Mouse (Mus musculus): Measurements from ENCODE around the gene Sema3e.

Gene Sema3e

DNA sequence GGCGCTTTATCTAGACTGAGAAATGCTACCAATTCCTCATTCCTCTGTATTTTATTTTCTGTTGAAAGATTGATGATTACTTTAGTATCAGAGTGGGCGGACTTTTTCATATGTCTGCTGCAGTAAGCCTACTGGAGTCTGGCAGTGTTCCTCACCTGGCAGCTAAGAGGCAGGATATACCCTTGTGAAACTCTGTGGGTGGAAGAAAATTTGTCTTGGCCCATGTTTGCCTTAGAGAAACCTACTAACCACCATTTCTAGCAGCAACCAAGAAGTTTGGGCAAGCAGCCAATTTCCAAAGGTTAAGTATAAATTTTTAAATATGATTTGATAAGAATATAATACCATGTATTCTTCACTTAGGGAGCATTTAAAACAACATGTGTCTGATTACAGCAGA lies 63.0 kb downstream of the Sema3e start:
- DNase-seq (ENCODE audit: low spot score): no peak

DNA sequence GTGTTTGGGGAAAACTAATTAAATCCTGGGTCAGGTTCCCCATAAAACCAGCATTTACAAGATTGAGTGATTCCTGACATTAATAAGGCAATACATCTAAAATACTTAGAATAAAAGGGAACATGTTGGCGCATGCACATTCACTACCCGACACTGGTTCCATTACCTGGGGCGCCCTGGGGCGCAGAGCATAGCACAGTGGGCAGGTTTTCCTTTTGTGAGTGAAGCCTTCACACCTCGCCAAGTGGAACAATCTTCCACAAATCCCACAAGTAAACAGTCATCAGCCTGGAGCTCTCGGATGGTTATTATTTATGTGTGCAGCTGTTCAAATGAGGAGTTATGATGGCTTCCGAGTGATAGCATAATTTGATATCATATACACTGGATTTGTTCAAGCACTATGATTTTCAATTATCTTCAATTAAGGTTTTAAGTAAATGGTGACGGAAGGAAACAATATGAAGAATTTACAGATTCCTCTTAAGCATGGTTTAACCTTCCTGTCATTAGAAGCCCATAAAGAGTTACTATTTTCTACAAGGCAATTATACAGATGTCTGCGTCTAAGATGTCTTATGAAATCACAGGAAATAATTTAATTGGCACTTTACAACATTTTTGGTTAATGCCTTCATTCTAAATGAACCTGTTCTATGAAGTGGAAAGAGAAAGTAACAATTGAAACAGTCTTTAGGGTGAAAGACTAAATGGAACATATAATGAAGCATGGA lies 65.0 kb downstream of the Sema3e start:
- DNase-seq (ENCODE audit: low spot score): no peak

DNA sequence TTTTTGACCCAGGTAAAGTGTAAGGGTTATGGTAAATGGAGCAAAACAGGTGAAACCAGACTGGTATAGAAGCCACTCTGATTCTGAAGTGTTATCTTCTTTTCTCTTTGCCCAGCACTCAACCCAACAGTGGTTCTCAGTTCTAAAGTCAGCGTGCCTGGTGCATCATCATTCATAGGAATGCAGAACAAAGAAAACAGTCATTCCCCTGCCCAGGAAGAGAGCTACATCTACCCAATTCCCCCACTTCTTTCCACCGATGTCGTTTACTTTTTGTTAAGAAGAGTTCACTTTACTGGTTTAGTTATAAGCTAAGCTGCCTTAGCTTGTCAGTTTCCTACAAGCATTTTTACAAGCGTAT lies 65.5 kb downstream of the Sema3e start:
- no peak for DNase-seq (ENCODE audit: low spot score)

DNA sequence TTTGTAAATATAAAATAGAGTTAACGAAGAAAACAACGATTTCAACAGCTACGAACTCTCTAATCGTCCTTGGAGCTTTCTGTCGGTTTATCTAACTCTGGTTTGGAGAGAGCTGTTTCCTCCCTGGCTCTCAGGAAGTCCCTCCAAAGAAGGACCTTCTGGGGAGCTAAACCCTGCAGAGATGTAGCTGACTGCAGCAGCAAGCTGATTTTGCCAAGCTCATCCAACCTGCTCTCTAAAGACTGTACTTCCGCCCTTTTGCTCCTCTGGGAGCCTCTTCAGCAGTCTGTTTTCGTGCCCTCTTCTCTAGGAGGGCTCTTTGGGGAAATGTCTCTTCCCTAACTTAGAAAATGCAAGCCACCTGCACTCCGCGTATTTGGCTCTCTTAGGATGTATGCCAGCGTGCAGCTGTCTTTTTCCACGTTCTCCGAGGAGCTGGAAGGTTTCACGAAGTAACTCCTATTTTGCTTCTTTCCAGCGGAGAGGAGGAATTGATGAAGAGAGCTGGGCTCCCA lies 67.2 kb downstream of the Sema3e start:
- no peak for DNase-seq (ENCODE audit: low spot score)

DNA sequence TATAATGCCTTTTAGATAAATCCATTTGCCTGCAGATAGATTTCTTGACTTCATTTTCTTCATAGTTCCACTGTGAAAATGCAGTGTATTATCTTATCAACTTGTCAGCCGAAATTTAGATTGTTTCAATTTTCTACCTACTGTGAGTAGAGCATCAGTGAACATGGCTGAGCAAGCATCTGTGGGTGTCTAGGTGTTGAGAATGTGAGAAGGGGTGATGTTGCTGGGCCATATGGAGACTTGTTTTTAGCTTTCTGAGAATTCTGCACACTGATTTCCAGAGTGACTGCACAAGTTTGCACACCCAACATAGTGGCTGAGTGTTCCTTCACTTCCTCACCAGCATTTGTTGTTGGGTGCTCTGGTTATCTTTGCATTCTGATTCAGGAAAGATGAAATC lies 71.1 kb downstream of the Sema3e start:
- DNase-seq (ENCODE audit: low spot score): no peak

GRCm38 (mm10) chr5:14098677-14099076 lies 73.6 kb downstream of the Sema3e start:
- DNase-seq (ENCODE audit: low spot score): no peak

GRCm38 (mm10) chr5:14107365-14107764 lies 82.3 kb downstream of the Sema3e start:
- DNase-seq (ENCODE audit: low spot score): no peak

DNA sequence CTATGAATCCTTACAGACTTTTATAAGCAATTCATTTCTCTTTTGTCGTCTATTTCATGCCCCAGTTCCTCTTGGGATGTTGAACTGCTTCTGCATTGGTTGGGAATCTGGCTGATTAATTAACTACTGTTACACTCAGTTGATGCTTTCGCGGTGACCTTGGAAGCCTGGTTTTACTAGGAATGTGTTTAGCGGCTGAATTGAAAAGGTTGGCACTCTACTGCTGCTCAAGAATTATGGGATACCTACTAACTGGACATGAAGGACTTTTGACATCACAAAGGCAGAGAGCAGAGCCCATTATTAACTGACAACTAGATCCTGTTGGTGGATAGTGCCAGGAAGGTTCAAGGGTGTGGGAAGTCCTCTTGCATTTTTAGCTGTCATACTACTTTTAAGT lies 83.9 kb downstream of the Sema3e start:
- DNase-seq (ENCODE audit: low spot score): no peak

DNA sequence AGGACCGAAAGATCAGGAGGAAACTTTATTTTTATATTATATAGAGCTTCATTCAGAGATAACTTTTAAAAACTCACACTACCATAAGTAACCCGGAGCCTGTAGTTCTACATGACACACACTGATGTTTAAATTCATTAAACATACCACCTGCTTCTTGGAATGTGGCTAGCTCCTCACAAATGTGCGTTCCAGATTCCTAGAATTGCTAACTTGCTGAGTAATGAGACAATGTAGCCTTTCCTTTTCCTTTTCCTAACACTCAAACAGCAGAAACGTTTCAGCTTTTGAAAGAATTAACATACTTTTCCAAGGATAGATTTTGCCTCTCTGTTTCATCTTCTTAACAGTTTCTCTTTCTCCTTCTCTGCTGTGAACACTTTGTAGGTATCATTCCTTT lies 86.3 kb downstream of the Sema3e start:
- DNase-seq (ENCODE audit: low spot score): no peak

DNA sequence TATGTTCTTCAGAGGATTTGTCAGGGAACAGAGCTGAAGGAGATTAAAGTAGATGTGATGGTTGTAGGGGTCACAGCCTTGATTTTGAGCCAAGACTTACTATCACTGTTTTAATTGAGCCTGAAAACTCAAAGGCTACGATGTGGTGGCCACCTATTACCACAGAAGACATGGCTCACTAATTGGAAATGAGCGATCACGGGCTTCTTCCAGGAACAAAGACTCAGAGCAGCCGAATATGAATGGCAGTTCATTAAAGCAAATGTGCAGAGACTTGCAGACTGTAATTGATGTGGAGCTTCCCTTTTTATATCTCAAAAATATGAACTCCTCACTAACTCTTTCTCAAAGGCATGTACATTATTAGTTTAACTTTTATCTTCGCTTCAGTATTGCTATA lies 96.8 kb downstream of the Sema3e start:
- DNase-seq (ENCODE audit: low spot score): no peak

DNA sequence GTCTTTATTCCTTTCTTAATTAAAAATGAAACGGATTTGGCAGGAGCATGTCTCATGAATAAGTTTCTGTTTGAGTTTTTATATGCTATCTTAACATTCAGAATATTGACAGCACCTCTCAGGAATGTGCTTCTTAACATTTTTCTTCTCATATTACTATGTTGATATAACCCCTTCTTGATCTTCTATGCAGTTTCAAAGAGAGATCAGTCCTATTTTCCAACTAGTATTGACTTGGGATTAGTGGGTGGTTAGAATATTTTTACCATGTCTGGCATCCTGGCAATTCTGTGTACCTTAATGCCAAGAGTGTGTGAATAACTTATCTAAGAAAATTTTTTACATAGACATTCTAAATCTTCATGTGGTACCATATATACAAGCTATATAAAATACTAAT lies 101.5 kb downstream of the Sema3e start:
- no peak for DNase-seq (ENCODE audit: low spot score)

DNA sequence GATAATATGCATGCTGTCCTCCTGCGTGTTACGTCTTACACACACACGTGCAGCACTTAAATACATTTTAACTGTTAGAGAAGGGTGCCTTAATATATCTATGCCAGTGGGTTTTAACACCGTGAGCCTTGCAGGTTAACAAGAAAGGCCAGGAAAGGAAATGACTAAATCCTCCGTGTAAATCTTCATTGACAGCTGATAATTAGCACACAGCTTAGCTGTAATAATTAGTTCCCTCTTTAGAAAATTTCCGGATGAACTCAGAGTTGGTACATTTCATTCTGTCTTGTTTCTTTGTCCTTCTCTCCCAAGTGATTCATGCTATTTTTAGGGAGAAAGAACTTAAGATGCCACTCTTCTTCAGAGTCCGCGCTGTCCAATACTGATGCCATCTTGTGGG lies 110.9 kb downstream of the Sema3e start:
- DNase-seq (ENCODE audit: low spot score): no peak

GRCm38 (mm10) chr5:14138725-14139124 lies 113.6 kb downstream of the Sema3e start:
- DNase-seq (ENCODE audit: low spot score): no peak

DNA sequence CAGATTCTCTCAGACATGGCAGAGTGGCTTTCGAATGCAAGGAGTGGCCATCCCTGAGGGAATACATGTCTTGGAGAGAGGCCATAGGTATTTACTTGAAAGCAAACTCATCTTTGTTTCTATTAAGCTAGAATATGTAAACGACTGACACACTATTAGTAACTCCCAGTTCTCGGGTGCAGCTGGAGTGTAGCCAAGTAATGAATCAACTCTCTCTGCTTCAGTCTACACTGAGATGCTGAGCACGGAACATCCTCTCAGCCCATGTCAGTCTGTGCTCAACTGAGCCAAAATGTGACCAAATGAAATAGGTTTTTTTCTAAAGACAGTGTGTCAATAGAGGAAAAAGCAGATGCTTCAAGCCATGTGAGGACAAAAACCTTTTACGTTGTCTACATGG lies 137.5 kb downstream of the Sema3e start:
- DNase-seq (ENCODE audit: low spot score): no peak

DNA sequence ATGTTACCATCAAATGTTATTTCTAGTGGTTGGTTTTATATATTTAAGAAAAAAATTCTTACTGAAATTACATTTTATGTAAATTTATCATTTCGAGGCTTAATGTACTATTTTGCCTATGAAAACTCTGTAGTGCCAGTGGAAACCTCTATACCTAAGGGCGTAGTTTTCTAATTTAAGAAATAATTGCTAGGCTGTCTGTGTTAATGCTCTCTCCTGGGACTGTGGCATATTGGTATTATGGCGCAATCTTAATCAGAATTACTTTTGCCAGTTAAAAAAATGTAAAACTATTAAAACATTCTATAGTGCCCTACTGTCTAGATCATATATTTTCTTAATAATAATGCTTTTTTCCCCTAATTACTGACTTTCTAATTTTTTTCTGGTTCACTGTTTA lies 138.2 kb downstream of the Sema3e start:
- no peak for DNase-seq (ENCODE audit: low spot score)

- DNase-seq (ENCODE audit: low spot score): no peak
Observed at GRCm38 (mm10) chr5:14167776-14168175, 142.7 kb downstream of the Sema3e start.

DNA sequence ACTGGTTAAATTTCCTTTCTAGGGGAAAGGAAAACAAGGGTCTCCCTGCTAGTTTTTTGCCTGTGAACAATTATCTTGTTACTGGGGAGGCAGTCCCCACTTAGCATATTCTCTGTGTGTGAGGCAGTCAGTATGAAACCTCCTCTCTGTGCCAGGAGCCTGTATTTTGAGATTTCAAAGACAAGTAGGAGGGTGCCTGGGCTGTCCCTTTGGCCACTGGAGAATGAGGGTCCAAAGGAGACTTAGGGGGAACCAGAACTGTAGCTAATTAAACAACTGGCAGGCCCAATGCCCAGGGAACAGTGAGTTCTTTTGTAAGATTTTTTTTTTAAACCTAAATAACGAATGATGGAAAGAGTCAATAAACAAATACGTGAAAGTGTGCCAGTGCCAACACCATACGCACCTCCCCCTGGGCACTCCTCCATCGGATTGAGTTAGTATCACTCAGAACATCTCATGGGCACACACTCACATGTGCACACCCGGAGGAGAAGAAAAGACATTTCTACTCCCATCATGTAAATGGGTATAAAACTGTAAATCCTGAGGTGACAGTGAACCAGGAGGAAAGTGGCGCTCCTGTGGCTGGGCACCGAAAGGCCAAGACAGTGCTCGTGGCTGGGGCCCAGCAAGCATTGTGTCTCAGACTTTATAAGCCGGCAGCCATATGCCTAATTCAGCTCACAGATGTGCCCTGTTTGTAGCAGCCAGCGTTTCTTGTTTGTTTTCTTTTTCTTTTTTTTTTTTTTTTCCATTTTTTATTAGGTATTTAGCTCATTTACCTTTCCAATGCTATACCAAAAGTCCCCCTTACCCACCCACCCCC lies 148.5 kb downstream of the Sema3e start:
- DNase-seq (ENCODE audit: low spot score): no peak

GRCm38 (mm10) chr5:14180571-14180970 lies 155.5 kb downstream of the Sema3e start:
- DNase-seq (ENCODE audit: low spot score): no peak

DNA sequence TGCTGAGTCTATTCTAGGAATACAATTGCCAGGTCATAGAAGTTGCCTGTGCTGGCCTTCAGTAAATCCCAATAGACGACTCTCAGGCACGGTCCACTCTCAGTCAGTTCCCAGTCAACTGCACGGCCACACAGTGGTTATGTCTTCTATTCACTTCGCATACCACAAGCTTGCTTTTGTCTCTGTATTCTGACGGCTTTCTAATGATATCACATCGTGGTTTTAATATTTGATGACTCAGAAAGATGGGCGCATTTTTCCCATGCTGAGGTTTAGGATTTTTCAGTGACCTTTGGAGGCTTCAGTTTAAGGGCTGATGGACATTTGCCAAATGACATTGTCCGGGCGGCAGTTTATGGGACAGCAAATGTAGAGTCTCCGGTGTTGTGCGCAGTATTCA lies 157.1 kb downstream of the Sema3e start:
- no peak for DNase-seq (ENCODE audit: low spot score)

DNA sequence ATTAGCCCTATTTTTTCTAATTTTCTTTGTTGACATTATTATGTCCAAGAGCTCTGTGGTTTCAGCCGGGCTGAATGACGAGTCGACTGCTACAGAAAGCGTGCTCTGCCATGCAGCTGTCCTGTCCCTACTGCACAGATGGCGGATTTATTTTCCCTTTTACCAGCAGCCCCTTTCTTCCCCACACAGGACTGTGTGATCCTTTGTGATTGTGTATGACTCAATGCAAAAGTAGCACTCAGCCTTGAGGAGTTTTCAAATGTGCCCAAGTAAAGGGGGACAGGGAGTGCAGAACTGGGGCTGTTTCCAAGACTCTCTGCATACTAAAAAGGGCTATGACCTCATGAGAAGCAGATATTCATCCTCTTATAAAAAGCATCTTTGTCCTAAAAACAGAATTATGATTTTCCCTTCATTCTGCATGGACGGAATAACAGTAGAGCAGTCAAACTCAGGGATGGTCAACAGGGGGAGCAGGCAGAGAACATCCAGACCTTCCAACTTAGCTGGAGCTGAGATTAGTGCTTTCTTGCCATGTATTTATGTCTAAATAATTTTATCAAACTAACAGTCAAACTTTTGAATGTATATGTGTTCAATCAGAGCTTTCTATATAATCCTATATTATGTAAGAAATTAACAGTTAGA lies 170.2 kb downstream of the Sema3e start:
- DNase-seq (ENCODE audit: low spot score): no peak

GRCm38 (mm10) chr5:14198344-14199040 lies 173.4 kb downstream of the Sema3e start:
- no peak for DNase-seq (ENCODE audit: low spot score)

DNA sequence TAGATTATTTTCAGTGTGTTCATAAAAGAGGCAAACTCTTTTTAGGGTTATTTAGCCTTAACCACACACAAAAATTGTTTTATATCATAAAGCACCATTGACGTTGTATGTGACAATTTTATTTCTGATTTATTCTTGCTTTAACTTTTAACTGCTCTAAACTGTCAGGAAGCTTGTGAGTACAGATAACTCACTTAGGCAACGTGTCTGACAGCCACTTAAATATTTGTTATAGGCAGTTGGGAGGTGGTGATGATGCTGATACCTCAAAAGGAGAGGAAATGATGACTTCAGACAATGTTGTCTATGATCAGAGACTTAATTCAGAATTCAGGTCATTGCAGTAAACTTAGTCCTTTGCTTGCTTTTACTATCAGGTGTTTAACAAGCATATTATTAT lies 181.7 kb downstream of the Sema3e start:
- no peak for DNase-seq (ENCODE audit: low spot score)

Measured in c-Kit-positive CD71-positive TER-119-positive erythroid progenitor cells, embryonic 14.5 days (primary cell).